Mouse (Mus musculus): Measurements from ENCODE around the gene Ibsp.

The Ibsp gene

DNA sequence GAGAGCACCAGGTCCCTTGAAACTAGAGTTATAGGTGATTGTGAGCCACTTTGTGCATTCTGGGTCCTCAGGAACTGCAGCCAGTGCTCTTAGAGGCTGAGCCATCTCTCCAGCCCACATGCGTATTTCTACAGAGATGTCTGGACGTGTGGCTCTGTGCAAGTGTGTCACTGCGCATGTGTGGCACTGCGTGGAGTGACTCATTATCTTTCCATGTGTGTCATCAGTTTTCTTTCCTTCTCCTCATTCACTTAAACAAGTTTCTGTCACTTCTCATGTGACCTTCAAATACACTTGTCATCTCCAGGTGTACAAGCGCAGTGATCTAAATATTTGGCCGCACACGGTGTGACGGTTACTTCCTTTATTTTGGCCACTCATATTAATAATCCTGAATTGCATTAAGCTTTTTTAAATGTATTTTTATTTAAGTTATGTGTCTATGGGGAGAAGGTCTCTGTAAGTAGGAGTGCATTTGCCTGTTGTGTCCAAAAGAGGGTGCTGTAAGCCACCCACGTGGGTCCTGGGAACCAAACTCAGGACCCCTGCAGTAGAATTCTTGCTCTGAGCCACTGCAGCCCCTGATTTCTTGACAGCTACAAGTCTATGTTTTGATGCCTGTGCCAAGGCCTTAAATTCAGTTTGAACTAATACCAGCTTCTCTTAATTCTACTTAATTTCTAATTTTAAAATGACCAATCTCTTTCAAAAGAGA lies 45.7 kb downstream of the Ibsp start:
- DNase-seq, result no peak

DNA sequence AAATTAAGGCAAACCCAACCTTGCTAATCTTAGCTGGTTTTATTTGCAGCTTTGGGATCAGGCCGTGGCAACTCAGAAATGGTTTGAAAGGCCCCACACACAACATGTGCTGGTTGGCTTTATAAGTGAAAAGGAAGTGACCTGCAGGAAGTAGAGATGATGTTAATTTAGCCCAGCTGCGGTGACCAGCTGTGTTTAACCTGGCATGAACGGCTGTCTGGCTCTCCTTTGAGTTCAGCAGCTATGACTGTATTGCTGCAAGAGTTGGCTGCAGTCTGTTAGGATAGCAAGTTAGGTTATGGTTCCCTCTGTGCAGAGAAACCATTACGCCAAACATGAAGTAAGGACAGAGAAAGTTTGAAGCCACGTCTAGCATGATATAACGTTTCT lies 46.3 kb downstream of the Ibsp start:
- no peak for DNase-seq

DNA sequence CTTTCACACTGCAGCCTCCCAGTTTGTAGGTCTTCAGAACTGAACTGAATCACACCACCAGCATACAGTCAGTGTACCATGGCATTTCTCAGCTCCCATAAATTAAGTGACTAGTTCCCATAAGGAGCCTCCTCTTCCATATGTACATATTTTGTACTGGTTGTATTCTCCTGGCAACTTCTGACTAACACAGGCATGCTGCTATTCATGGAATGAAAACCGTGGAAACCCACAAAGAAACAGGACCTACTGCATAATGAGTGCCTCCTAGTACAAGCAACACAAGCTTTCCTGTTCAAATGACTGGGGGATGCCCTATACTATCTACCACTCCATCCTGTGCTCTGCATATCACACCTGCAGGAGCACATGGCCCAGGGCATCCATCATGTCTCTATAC lies 52.1 kb downstream of the Ibsp start:
- DNase-seq, result no peak

DNA sequence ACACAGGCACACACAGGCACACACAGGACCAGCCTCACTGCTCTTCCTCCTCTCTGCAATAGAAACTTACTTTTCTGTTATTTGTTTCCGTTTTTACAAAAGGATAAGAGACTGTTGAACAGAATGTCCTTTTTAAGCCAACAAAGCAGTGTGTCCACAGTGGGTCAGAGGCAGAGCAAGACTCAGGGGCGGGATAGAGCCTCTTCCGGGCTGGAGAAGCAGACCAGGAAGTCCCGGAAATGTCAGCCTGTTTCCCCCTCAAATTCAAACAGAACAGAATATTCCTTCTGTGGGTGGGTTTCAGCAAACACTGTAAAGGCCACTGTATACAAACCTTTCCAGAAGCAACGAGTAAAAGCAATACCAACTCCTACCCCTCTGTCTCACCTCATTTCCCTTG lies 52.9 kb downstream of the Ibsp start:
- no peak for DNase-seq

DNA sequence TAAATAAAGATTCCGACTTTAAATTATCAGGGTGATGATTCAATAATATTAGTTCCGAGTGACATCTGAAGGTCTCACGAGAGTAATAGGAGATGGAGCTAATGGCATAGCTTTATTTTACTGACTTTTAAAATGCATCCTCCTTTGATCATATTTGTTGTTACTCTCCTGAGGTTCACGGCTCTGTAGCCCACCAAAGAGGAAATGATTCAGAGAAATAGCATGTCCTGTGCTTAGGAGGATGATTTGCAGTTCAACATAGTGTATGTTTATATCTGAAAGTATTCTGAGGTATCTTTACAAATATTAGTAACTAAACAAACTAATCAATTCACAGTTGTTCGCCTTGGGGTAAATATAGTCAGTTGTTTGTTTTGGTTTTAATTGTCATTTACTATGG lies 58.6 kb downstream of the Ibsp start:
- DNase-seq, result no peak

DNA sequence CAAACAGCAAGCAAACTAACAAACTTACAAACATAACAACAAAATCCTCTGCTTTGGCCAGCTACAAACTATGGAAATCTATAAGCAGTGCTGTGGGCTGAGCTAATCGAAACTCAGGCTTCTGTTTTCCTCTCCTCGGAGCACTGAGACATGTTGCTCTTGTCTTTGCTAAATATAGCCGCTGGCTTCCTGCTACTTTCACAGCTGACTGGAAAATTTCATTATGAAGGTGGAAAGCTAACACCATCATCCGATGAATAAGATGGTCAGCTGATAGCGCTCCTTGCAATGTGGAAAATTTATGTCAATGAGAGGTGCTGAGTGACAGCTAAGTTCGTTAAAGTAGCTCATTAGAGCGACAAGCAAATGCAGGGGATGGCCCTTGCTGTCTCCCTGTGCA lies 59.6 kb downstream of the Ibsp start:
- DNase-seq, result no peak

DNA sequence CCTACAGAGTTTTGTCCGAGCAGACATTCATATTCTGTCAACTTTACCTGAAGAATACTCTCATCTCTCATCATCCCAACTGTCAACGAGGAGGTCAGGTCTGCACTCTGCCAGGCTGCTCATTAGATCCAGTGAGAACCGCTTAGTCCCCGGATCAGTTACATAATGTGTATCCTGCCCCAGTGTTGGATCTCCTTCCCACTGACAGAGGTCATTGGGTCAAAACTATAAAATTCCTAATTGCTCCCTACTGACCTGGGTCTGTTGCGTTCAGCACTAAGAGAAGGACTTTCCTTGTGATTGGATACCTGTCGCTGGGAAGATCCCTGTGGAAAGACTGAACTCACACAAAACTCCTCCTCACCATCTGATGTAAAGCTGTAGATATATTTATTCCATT lies 60.3 kb downstream of the Ibsp start:
- DNase-seq, result no peak

All from cerebellum, adult 18-20 months (tissue).